Mouse (Mus musculus) heart, embryonic 10.5 days (tissue): ENCODE results near the gene B3gnt3. TPM values are rescaled to one million over a fixed set of nuclear protein-coding genes. Genes with fewer than 3 reads are reported as not detected.
"Not testable (repeated sequence)": the region's sequence is repeated elsewhere in the genome, so short reads cannot be mapped to it uniquely, and the experiment has no call there.

Source experiments
- DNase-seq: peaks from one replicate; pipeline ENCODE4 v3.0.0-alpha.2; 2017; ENCODE audit warnings: low spot score
- H3K27ac ChIP-seq: fragments of 300-500 bp; sonication (generic); 2 replicates; pipeline ENCODE4 v1.5.1; 2016; ENCODE audit warnings: mild to moderate bottlenecking
- H3K27me3 ChIP-seq: fragments of 300-500 bp; sonication (generic); 2 replicates; pipeline ENCODE4 v1.6.1; 2016; ENCODE audit warnings: mild to moderate bottlenecking; ENCODE audit not compliant: poor library complexity, insufficient read depth, severe bottlenecking
- H3K36me3 ChIP-seq: fragments of 300-500 bp; sonication (generic); 2 replicates; pipeline ENCODE4 v1.6.1; 2016; ENCODE audit warnings: mild to moderate bottlenecking, moderate library complexity
- H3K4me1 ChIP-seq: fragments of 300-500 bp; sonication (generic); 2 replicates; pipeline ENCODE4 v1.6.1; 2016; ENCODE audit warnings: mild to moderate bottlenecking
- H3K4me3 ChIP-seq: fragments of 300-500 bp; sonication (generic); 2 replicates; pipeline ENCODE4 v1.5.1; 2016; ENCODE audit warnings: mild to moderate bottlenecking, moderate library complexity
- H3K9me3 ChIP-seq: fragments of 300-500 bp; sonication (generic); 2 replicates; pipeline ENCODE4 v1.6.1; 2016; ENCODE audit warnings: mild to moderate bottlenecking, moderate library complexity
- WGBS: fragments of 180-500 bp; shearing (Covaris S2); methylation state at CpG from one replicate; pipeline ENCODE4 v1.1.7; 2016; 5-methylcytosine and 5-hydroxymethylcytosine counted together
- polyA plus RNA-seq: library from polyadenylated mRNA; unstranded; fragments of >200 nt; fragmentation: Nextera tagmentation; extraction: Ambion mirVana; gene quantifications from 2 replicates; pipeline ENCODE4 v1.2.1, GENCODE M21; 2016

The B3gnt3 gene
- 1.6 and 2.9 TPM in 2 replicates for polyA plus RNA-seq

DNA sequence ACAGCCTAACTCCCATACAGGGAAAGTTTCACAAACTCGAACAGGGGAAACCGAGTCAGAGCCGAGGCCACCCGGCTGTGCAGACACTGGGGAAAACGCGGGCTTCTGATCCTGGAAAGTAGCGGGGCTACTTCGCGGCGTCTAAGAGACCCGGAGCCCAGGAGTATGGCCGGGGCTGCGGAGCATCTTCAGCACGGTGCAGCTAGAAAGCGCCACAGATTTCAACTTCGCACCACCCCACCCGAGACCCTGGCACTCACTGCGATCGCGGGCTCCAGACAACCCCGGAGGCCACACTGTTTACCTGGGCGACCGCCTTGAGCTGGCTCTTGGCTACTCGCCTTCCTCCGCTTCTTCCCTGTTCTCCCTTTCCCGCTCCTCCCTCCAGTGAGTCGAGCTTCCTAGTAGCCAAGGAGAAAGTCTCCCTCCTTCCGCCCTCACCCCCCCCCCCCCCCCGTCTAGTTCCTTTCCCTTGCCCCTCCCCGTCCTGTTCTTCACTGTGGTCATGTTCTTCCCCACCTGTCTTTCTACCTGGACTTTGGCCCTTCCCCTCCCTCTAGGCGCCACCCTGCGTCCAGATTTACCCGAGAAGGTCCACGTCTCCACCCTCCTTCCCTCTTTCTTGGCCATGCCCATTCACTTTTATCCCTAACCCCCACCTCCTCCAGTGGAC is at the start of gene B3gnt3:
Gene B3gnt3, minus strand, starts transcription at position 376 of the 673 bp plus-strand sequence.
- WGBS = 10% methylated on average over 32 of the region's 34 CpGs
- H3K4me1 ChIP-seq = peaks cover 10% of the 10 kb centered on the region
- H3K9me3 ChIP-seq = no peaks in the 10 kb centered on the region
- H3K27ac ChIP-seq = no peak within 1 kb of the TSS; the same call in 1 of the 2 replicates
- H3K27me3 ChIP-seq = peaks cover 93% of the 10 kb centered on the region
- H3K36me3 ChIP-seq = no peaks in the 10 kb centered on the region
- H3K4me3 ChIP-seq = peak within 1 kb of the TSS; percentile 46
- no peak for DNase-seq

DNA sequence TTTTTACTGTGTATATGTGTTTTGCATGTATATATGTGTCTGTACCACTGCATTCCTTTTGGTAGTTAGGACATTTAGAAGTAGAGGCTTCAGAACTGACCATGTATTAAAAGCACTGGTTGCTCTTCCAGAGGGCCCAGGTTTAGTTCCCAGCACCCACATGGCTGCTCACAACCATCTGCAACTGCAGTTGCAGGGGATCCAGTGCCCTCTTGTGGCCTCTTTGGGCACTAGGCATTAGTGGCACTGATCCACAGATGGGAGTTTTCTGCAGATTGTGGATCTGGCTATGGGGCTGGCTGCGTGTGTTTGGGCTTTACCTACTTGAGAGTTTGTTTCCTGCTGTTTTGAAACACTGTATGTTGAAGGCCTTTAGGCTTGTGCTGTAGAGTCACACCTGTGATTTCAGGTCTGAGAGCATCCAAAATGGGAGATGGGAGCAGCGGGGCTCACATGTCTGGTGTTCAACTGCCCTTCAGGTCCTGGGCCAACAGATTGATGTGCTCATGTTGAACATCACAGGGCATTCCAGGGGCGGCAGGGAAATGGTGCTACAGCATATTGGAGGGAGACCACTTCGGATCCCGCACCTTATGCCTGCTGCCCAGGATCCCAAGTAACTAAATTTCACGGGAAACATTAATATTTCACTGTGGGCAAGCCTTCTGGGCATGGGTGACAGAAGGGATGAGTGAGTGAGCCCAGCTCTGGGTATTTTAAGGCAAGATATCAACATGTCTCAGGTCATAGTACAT is 47.9 kb upstream of the B3gnt3 start:
- H3K4me3 ChIP-seq, H3K27me3 ChIP-seq, H3K36me3 ChIP-seq, H3K4me1 ChIP-seq, H3K27ac ChIP-seq, H3K9me3 ChIP-seq, DNase-seq: not testable (repeated sequence)
- WGBS = 69% methylated on average over 6 of the region's 6 CpGs

DNA sequence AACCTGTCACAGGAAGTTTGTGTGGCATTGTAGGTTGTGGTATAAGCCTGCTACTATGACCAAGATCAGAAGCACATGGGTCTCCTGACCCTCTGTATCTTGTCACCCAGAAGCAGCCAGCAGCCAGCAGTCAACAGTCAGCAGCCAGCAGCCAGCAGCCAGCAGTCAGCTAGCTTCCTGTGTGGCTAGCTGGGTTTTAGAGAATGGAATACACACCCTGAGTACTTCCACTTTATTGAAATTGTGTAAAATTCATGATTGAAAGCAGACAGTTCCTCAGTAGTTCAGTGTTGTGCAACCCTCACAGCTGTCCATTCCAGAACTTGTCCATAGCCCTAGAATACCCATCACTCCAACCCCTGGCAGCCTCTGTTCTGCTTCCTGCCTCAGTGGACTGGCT is 45.5 kb upstream of the B3gnt3 start:
- not testable (repeated sequence) for H3K4me1 ChIP-seq, H3K9me3 ChIP-seq, H3K27me3 ChIP-seq, H3K4me3 ChIP-seq, H3K36me3 ChIP-seq, DNase-seq, H3K27ac ChIP-seq

DNA sequence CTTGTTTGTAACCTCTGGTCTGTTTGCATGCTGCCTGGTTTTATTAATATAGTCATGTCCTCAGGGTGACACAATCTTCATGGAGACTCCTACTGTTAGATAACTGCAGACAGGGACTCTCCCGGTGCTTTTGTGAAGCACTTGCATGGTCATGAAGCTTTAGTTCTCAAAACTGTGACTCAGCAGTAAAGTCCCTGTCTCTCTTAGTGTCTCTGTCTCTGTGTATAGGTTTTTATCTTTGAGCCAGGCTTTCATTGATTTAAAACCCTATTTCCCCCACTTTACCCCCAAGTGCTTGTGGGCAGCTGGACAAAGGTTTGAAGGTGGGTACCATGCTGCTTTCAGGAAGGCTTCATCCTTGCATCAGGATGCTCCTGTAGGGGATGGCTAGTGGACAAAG is 43.7 kb upstream of the B3gnt3 start:
- 82% methylated on average over 1 of the region's 1 CpGs for WGBS
- peaks cover 9% of the 10 kb centered on the region; the same call in 1 of the 2 replicates for H3K27me3 ChIP-seq

DNA sequence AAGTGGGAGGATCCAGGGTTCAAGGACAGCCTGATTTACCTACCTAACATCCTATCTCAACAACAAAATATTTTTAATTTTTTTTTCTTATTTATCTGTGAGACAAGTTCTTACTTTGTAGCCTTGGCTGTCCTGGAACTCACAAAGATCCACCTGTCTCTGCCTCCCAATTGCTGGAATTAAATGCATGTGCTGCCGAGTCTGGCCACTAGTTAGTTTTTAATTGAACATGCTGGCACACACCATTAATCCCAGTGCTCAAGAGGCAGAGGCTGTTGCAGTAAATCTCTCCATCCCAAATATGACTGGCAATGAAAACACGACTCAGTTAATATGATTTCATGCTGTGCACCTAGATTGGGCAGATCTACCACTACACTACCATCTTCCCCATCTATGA is 41.2 kb upstream of the B3gnt3 start:
- Histone ChIP-seq H3K4me3 (no peak overlapping the region), H3K27me3 (peaks cover 9% of the 10 kb centered on the region; the same call in 1 of the 2 replicates), H3K9me3 (no peaks in the 10 kb centered on the region), H3K36me3 (no peaks in the 10 kb centered on the region), H3K4me1 (peaks cover 8% of the 10 kb centered on the region), H3K27ac (no peak overlapping the region)
- 66% methylated on average over 2 of the region's 2 CpGs for WGBS
- no peak for DNase-seq

More for the DNA sequence above, 43.7 kb upstream of the B3gnt3 start:
- Histone ChIP-seq H3K27ac (no peak overlapping the region), H3K36me3 (no peaks in the 10 kb centered on the region), H3K9me3 (0 out of 2 replicates have a peak, but pooled peaks cover 2% of the 10 kb centered on the region), H3K4me1 (peaks cover 8% of the 10 kb centered on the region), H3K4me3 (no peak overlapping the region)
- no peak for DNase-seq

DNA sequence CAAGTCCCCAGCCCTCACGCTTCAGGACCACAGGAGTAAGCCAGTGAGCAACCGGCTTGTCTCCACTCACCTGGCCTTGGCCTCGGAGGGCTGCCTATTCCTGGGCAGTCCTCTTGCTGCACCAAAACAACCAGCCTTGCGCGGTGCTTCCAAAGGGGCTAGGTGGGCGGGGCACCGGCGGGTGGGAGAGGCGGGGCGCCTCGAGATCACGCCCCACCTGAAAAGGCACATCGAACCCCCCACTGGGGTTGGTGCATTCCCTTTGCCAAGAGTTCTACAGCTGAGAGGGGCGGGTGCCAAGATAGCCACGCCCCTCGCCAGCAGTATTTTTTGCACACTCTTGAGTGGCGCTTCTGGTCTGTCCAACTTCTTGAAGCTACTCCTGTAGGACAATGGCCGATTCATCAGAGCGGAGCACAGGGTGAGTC is 40.1 kb upstream of the B3gnt3 start:
- Histone ChIP-seq H3K27ac (no peak overlapping the region), H3K9me3 (no peaks in the 10 kb centered on the region), H3K27me3 (peaks cover 9% of the 10 kb centered on the region; the same call in 1 of the 2 replicates), H3K4me3 (peak overlapping the region; percentile 41), H3K36me3 (no peaks in the 10 kb centered on the region), H3K4me1 (peaks cover 8% of the 10 kb centered on the region)
- WGBS = 4% methylated on average over 19 of the region's 19 CpGs
- DNase-seq = no peak

DNA sequence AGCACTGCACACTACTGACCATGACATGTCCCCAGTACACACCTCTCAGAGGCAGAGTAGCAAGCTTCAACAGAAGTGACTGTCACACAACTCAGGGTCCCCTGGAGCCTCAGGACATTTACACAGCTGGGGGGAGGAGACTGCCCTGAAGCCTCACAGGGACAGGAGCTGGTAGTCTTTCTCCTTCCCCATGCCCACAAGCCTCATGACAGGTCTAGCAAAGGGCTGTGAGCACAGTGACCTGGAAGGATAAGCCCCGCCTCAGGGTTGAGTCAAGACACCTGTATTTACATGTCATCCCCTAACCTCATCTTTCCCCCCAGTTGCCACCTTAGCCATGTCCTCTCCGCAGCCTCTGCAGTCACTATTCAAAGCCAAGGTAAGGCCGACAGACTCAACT is 39.6 kb upstream of the B3gnt3 start:
- no peak for DNase-seq
- H3K36me3 ChIP-seq = no peaks in the 10 kb centered on the region
- no peak overlapping the region for H3K27ac ChIP-seq
- no peaks in the 10 kb centered on the region for H3K9me3 ChIP-seq
- 30% methylated on average over 3 of the region's 3 CpGs for WGBS
- peak overlapping the region; percentile 41 for H3K4me3 ChIP-seq
- peaks cover 9% of the 10 kb centered on the region; the same call in 1 of the 2 replicates for H3K27me3 ChIP-seq
- peaks cover 8% of the 10 kb centered on the region for H3K4me1 ChIP-seq

DNA sequence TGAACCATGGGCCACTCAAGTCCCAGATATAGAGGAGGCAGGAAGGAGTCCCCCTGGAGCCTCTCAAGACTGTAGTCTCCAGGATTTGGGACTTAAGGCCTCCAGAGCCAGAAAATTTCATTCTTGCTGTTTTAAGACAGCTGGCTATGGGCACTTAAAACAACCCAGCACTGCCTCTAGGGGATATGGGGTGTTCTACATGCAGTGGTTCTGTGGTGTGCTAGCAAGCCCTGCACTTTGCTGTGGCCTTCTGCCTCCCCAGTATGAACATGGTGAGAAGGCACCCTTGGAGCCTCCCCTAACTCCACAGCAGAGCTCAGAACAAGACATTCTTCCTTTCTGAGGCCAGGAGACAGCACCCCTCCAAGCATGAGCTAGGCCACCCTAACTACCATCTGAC is 36.7 kb upstream of the B3gnt3 start:
- not testable (repeated sequence) for H3K9me3 ChIP-seq, H3K36me3 ChIP-seq, H3K4me3 ChIP-seq, DNase-seq, H3K4me1 ChIP-seq, H3K27me3 ChIP-seq, H3K27ac ChIP-seq

DNA sequence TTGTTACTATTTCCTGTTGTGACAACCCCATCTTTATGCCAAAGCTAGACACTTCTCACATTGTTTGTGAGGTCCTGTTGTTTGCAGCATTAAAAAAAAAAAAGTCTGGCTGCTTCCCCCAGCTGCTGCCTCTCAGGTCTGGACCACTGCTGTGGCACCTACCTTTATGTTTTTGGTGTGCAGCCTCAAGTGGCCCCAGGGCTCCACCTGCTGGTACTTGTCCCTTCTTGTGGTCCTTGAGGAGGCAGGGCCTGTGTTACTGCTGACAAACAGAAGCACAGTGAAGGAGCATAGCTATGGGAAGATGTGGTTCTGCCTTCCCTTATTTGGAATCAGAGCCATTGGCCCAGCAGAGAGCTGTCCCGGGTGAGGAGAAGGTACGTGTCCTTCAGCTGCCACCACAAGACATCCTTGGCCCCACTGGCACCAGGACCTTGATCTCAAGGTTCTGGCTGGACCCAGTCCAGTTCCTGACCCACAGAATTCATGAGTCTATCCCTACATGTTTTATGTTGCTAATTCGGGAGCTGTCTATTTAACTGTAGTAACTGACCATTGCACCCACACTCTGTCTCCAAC is 30.2 kb upstream of the B3gnt3 start:
- DNase-seq = no peak

DNA sequence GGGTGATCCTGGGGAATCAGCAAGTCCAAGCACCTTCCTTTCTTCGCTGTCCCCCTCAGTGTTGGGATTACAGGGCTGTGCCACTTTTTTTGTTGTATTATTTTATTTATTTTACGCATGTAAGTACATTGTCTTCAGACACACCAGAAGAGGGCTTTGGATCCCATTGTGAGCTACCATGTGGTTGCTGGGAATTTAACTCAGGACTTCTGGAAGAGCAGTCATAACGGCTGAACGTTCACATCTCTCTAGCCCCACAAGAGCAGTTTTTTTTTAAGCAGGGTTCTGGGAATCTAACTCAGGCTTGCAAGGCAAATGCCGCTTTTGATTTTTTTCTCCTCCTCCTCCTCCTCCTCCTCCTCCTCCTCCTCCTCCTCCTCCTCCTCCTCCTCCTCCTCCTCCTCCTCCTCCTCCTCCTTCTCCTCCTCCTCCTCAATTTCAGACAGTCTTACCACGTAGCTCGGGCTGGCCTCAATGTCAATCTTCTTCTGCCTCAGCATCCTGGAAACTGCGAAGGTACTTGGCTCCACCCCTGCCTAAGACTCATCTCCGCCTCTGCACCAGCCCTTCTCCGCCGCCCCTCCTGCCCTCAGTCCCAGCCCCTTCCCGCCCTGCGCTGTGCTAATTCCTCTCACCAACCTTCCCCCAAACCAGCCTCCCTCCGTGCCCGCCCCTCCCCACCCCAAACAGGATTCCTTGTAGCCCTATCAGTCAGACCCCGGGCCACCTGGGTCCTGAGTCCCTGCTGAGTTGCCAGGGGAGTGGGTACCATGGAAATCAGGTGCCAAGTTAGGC is 27.4 kb upstream of the B3gnt3 start:
- WGBS = 6% methylated on average over 16 of the region's 16 CpGs
- H3K9me3 ChIP-seq = no peaks in the 10 kb centered on the region
- peak overlapping the region; percentile 53 for H3K4me3 ChIP-seq
- peaks cover 20% of the 10 kb centered on the region for H3K4me1 ChIP-seq
- no peak overlapping the region; the same call in 1 of the 2 replicates for H3K27ac ChIP-seq
- H3K36me3 ChIP-seq = no peaks in the 10 kb centered on the region
- no peak for DNase-seq
- peaks cover 68% of the 10 kb centered on the region for H3K27me3 ChIP-seq

More for the DNA sequence above, 30.2 kb upstream of the B3gnt3 start:
- Histone ChIP-seq H3K36me3 (no peaks in the 10 kb centered on the region), H3K27me3 (peaks cover 41% of the 10 kb centered on the region), H3K4me3 (no peak overlapping the region), H3K4me1 (peaks cover 14% of the 10 kb centered on the region), H3K27ac (no peak overlapping the region), H3K9me3 (no peaks in the 10 kb centered on the region)
- 52% methylated on average over 3 of the region's 3 CpGs for WGBS

DNA sequence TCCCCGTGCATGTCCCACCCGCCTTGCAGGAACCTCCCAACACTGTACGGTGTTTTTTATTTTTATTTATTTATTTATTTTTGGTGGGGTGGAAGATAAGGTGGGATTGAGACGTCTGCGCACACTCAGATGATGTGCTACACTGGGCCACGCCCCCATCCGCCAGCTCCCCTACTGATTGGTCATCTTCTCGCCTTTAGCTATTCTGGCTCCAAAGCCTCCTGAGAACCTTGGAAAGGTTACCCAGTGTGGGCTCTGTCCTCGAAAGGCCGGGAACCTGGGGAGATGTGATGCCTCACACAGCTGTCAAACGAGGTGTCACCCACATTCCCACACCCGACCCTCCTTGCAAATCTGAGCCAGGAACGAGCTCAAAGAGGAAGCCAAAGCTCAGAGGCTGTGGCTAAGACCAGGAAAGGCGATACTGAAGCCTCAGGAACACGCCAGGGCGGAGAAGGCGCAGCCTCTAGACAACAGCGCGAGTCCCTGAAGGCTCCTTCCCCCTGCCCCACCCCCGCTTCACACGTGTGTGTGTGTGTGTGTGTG is 26.7 kb upstream of the B3gnt3 start:
- H3K36me3 ChIP-seq = no peaks in the 10 kb centered on the region
- 6% methylated on average over 21 of the region's 21 CpGs for WGBS
- peak overlapping the region; percentile 53 for H3K4me3 ChIP-seq
- no peak overlapping the region; the same call in 1 of the 2 replicates for H3K27ac ChIP-seq
- no peak for DNase-seq
- H3K27me3 ChIP-seq = peaks cover 76% of the 10 kb centered on the region
- no peaks in the 10 kb centered on the region for H3K9me3 ChIP-seq
- H3K4me1 ChIP-seq = peaks cover 20% of the 10 kb centered on the region

DNA sequence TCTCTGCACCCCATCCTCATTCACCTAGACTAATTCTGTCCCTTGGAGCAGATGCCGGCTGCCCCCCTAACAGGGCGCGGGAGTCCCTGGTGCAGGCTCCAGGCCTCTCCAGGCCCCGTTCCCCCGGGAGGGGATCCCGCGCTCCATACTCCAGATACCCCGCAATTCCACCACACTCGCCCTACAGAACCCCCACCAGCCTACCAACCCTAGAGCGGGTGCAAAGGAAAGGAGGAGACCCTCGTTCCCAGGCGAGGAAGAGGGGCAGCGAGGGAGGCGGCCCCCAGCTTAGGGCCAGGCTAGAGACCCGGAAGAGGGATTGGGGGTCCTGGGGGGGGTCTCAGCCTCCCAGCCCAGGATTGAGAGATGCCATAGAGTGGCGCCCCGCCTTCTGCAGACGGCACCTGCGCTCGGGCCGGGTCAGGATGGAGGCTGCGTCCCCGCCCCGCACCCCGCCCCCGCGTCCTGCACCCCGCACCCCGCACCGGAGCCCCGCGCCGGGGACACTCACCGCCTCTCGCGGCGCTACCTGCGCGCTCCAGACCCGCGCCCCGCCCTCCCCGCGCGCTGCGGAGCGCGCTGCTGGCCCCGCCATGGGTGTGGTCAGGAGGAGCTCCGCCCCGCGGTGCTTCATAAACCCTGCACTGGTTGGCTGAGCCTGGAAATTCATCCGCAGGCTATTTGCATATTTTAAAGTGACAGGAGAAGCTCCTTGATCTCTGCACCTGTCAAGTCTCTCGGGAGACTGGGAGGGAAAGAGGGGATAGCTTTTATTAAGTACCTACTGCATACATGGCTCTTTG is 23.7 kb upstream of the B3gnt3 start, which contains the start of gene Fcho1:
Gene Fcho1, minus strand, starts transcription at position 595 of the 803 bp plus-strand sequence.
- 2% methylated on average over 54 of the region's 54 CpGs for WGBS
- Histone ChIP-seq H3K4me1 (peaks cover 20% of the 10 kb centered on the region), H3K36me3 (no peaks in the 10 kb centered on the region), H3K27ac (0 out of 2 replicates have a peak within 1 kb of the TSS, but pooled peaks have one; percentile 23), H3K9me3 (no peaks in the 10 kb centered on the region), H3K4me3 (peak within 1 kb of the TSS; percentile 69), H3K27me3 (peaks cover 95% of the 10 kb centered on the region)
- DNase-seq = peak; percentile 87
